Mouse (Mus musculus): ENCODE results near the gene Lemd1.

Gene Lemd1

GRCm38 (mm10) chr1:132164780-132165518, 26.3 kb upstream of the Lemd1 start:
- no peak for DNase-seq (ENCODE audit: low read depth)

- DNase-seq (ENCODE audit: low read depth): peak; percentile 39
Observed at GRCm38 (mm10) chr1:132165859-132166258, 25.4 kb upstream of the Lemd1 start.

- DNase-seq (ENCODE audit: low read depth): no peak
Observed at GRCm38 (mm10) chr1:132168115-132168767, 23.0 kb upstream of the Lemd1 start.

- no peak for DNase-seq (ENCODE audit: low read depth)
Observed at GRCm38 (mm10) chr1:132170698-132171097, 20.5 kb upstream of the Lemd1 start.

GRCm38 (mm10) chr1:132171619-132172018, 19.6 kb upstream of the Lemd1 start:
- DNase-seq (ENCODE audit: low read depth): no peak

- no peak for DNase-seq (ENCODE audit: low read depth)
Observed at GRCm38 (mm10) chr1:132186303-132186702, 4.9 kb upstream of the Lemd1 start.

- DNase-seq (ENCODE audit: low read depth): no peak
Observed at GRCm38 (mm10) chr1:132188442-132189066, 2.7 kb upstream of the Lemd1 start.

GRCm38 (mm10) chr1:132189231-132189630, 2.0 kb upstream of the Lemd1 start:
- DNase-seq (ENCODE audit: low read depth): no peak

GRCm38 (mm10) chr1:132190040-132190513, 1.2 kb upstream of the Lemd1 start:
- no peak for DNase-seq (ENCODE audit: low read depth)

- no peak for DNase-seq (ENCODE audit: low read depth)
Observed at GRCm38 (mm10) chr1:132190621-132191092, 574 bp upstream of the Lemd1 start.

- no peak for DNase-seq (ENCODE audit: low read depth)
Observed at GRCm38 (mm10) chr1:132191786-132192680, 802 bp downstream of the Lemd1 start.

- no peak for DNase-seq (ENCODE audit: low read depth)
Observed at GRCm38 (mm10) chr1:132193806-132194205, 2.6 kb downstream of the Lemd1 start.

- DNase-seq (ENCODE audit: low read depth): no peak
Observed at GRCm38 (mm10) chr1:132194624-132195023, 3.4 kb downstream of the Lemd1 start.

- no peak for DNase-seq (ENCODE audit: low read depth)
Observed at GRCm38 (mm10) chr1:132195100-132195499, 3.9 kb downstream of the Lemd1 start.

- DNase-seq (ENCODE audit: low read depth): no peak
Observed at GRCm38 (mm10) chr1:132195681-132196080, 4.5 kb downstream of the Lemd1 start.

- DNase-seq (ENCODE audit: low read depth): no peak
Observed at GRCm38 (mm10) chr1:132196337-132196736, 5.1 kb downstream of the Lemd1 start.

- DNase-seq (ENCODE audit: low read depth): no peak
Observed at GRCm38 (mm10) chr1:132197666-132198065, 6.4 kb downstream of the Lemd1 start.

GRCm38 (mm10) chr1:132198401-132199071, 7.3 kb downstream of the Lemd1 start:
- DNase-seq (ENCODE audit: low read depth): no peak

- no peak for DNase-seq (ENCODE audit: low read depth)
Observed at GRCm38 (mm10) chr1:132199244-132199643, 8.0 kb downstream of the Lemd1 start.

- no peak for DNase-seq (ENCODE audit: low read depth)
Observed at GRCm38 (mm10) chr1:132199934-132200333, 8.7 kb downstream of the Lemd1 start.
